Mouse (Mus musculus) E14TG2a.4 (cell line): Measurements from ENCODE around the gene Hmgcs2.

Experiments
- CTCF ChIP-seq: conservative IDR thresholded peaks from 2 replicates; pipeline ENCODE4 v1.5.1; 2014; ENCODE audit warnings: low read length
- NANOG ChIP-seq: IDR thresholded peaks from 2 replicates; pipeline ENCODE4 v1.6.1; 2014; ENCODE audit warnings: borderline replicate concordance, low read length, mixed read lengths
- POU5F1 ChIP-seq: IDR thresholded peaks from 2 replicates; pipeline ENCODE4 v1.6.1; 2014; ENCODE audit warnings: low read length, borderline replicate concordance

- TF ChIP-seq CTCF: no peak
- TF ChIP-seq NANOG: no peak
- no peak for TF ChIP-seq POU5F1
Observed at GRCm38 (mm10) chr3:98238150-98238549, 42.1 kb upstream of the Hmgcs2 start.
